Comparison of ENCODE assay signal across 8 mouse cellular contexts in the genomic region with DNA sequence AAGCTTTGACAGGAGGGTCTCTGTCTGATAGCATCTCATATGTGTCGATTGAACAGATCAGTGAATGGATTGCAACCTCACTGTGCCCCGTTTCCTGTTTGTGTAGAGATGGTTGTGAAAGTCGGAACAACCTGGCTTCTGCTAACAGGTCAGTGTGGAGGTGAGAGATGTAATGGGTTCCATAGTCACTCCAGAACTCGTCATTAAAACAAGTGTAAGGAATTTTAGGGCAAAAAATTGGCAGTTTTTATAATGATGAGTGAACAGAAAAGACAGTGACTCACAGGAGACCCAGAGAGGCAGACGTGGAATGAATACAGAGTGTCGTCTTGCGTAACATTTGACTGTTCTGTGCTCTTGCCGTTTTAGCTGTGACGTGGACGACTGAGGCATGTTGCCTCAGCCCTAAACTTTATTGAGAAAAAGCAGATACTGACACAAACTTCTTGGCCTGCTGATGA. TPM values are rescaled to one million over a fixed set of nuclear protein-coding genes. Genes with fewer than 3 reads are reported as not detected.
A peak's percentile ranks its signal among the peaks of the same experiment; 100 is the strongest.
DNase-seq lines count a peak whose midpoint lies in the region; ATAC-seq lines count a peak whose summit lies in the region.

No protein-coding gene starts in this region.

- 59% methylated on average over 10 of the region's 10 CpGs for WGBS in heart, embryonic 11.5 days (ENCODE audit: insufficient replicate concordance)
- WGBS in neural tube, embryonic 14.5 days = 68% methylated on average over 10 of the region's 10 CpGs

- peak; percentile 21 to 22 for DNase-seq in frontal cortex, postnatal 36 days (ENCODE audit: low spot score in 2 of 2)
- DNase-seq in frontal cortex, postnatal 25 days (ENCODE audit: low spot score in 2 of 2) = no peak
- peak; percentile 17 for DNase-seq in thymus, postnatal 0 days (ENCODE audit: low spot score)
- DNase-seq in thymus, postnatal 10 days (ENCODE audit: low spot score in 2 of 2) = no peak
- peak; percentile 50 to 68 for DNase-seq in lung, adult 18-20 months
- DNase-seq in cerebellum, postnatal 10 days = no peak

- H3K27ac ChIP-seq in heart, embryonic 11.5 days (ENCODE audit: low read depth, low read length) = no peak overlapping the region
- H3K27ac ChIP-seq in neural tube, embryonic 14.5 days (ENCODE audit: low read depth, low read length) = no peak overlapping the region

- peak overlapping the region; percentile 74; the same call in 1 of the 2 replicates for H3K4me2 ChIP-seq in heart, embryonic 11.5 days
- peak overlapping the region; percentile 72 for H3K4me2 ChIP-seq in neural tube, embryonic 14.5 days (ENCODE audit: low read depth, low read length)

- peaks cover 3% of the 10 kb centered on the region for H3K4me1 ChIP-seq in heart, embryonic 11.5 days (ENCODE audit: control insufficient read depth, insufficient read depth, low read length)
- H3K4me1 ChIP-seq in neural tube, embryonic 14.5 days (ENCODE audit: control insufficient read depth, insufficient read depth, low read length) = peaks cover 16% of the 10 kb centered on the region

- H3K9ac ChIP-seq in heart, embryonic 11.5 days (ENCODE audit: low read depth, low read length) = no peak overlapping the region
- H3K9ac ChIP-seq in neural tube, embryonic 14.5 days (replicated peaks; ENCODE audit: low read depth, low read length) = no peak overlapping the region

- H3K9me3 ChIP-seq in heart, embryonic 11.5 days (replicated peaks; ENCODE audit: control insufficient read depth, low read length) = no peaks in the 10 kb centered on the region
- no peaks in the 10 kb centered on the region for H3K9me3 ChIP-seq in neural tube, embryonic 14.5 days (ENCODE audit: control insufficient read depth, low read length)

- H3K27me3 ChIP-seq in heart, embryonic 11.5 days (ENCODE audit: control insufficient read depth, insufficient read depth, low read length) = no peaks in the 10 kb centered on the region
- H3K27me3 ChIP-seq in neural tube, embryonic 14.5 days (ENCODE audit: control insufficient read depth, insufficient read depth, low read length) = no peaks in the 10 kb centered on the region

- H3K36me3 ChIP-seq in heart, embryonic 11.5 days (ENCODE audit: control insufficient read depth, insufficient read depth, low read length) = no peaks in the 10 kb centered on the region
- H3K36me3 ChIP-seq in neural tube, embryonic 14.5 days (ENCODE audit: control insufficient read depth, insufficient read depth, low read length) = no peaks in the 10 kb centered on the region

- peak overlapping the region; percentile 12; the same call in 1 of the 2 replicates for H3K4me3 ChIP-seq in heart, embryonic 11.5 days (ENCODE audit: low read depth, low read length)
- H3K4me3 ChIP-seq in neural tube, embryonic 14.5 days (ENCODE audit: low read depth, low read length) = peak overlapping the region; percentile 93

- ATAC-seq in heart, embryonic 11.5 days (replicated peaks; ENCODE audit: insufficient number of reproducible peaks, low FRiP score, low TSS enrichment) = no peak
- ATAC-seq in neural tube, embryonic 14.5 days (ENCODE audit: low read depth) = no peak

RNA-seq across cellular contexts. Expression of a gene that starts 1.6 kb away (rescaled TPM):
- 30.9 and 31.9 TPM in 2 replicates for polyA plus RNA-seq in thymus, postnatal 0 days (2015; fragmentation: Nextera tagmentation; extraction: Ambion mirVana)
- 26.6 and 28.8 TPM in 2 replicates for polyA plus RNA-seq in heart, embryonic 11.5 days (2014; fragmentation: Nextera tagmentation; extraction: Ambion mirVana)
- 76.5 and 85.0 TPM in 2 replicates for polyA plus RNA-seq in neural tube, embryonic 14.5 days (2014; fragmentation: Nextera tagmentation; extraction: Ambion mirVana)

RNA-seq across cellular contexts. Expression of a gene that starts 19.4 kb away (rescaled TPM):
- 64.3 and 71.9 TPM in 2 replicates for polyA plus RNA-seq in thymus, postnatal 0 days (2015; fragmentation: Nextera tagmentation; extraction: Ambion mirVana)
- 40.0 and 43.5 TPM in 2 replicates for polyA plus RNA-seq in heart, embryonic 11.5 days (2014; fragmentation: Nextera tagmentation; extraction: Ambion mirVana)
- 54.0 and 55.3 TPM in 2 replicates for polyA plus RNA-seq in neural tube, embryonic 14.5 days (2014; fragmentation: Nextera tagmentation; extraction: Ambion mirVana)

Comparison
In these comparisons a context has a peak if more than half of its experiments do, and no peak if none do; other contexts are left out.
1. DNase-seq: peak in frontal cortex, postnatal 36 days (2 of 2), thymus, postnatal 0 days (single experiment) and lung, adult 18-20 months (2 of 2); none in frontal cortex, postnatal 25 days (0 of 2), thymus, postnatal 10 days (0 of 2) and cerebellum, postnatal 10 days (0 of 2).